Comparison of ENCODE assay signal across 9 mouse cellular contexts in the genomic region with DNA sequence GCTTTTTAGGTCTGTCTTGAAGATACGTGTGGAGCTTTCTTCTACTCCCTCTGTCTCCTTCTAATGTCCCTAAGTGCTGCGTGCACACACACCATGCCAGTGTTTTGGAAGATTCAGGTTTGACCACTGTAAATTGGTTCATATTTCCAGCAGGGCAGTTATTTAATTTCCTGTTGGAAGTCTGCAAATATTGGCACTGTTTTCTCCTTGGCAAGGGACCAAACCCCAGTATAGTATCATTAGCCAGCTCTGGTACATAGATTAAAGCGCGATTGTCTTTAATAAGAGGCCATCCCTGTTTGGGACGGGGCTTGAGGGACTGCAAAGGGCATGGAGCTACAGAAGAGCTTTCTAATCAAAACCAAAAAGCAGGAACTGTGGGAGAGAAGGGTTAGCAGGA. TPM values are rescaled to one million over a fixed set of nuclear protein-coding genes. Genes with fewer than 3 reads are reported as not detected.
DNase-seq lines count a peak whose midpoint lies in the region; ATAC-seq and TF ChIP-seq lines count a peak whose summit lies in the region.
"Had no signal": no experiment of that assay in that cellular context is flagged by ENCODE, and none has a peak within 500 bp of the region (broad histone marks: within the 10 kb centered on the region; RNA-seq: fewer than 3 reads in every experiment).

No protein-coding gene starts in this region.

- H3K4me3 ChIP-seq in embryonic facial prominence, embryonic 12.5 days, result no peak overlapping the region
- H3K4me3 ChIP-seq in embryonic facial prominence, embryonic 10.5 days, result no peak overlapping the region
- H3K4me3 ChIP-seq in kidney, adult 2 months (ENCODE audit: insufficient read depth, low read depth, low read length), result no peak overlapping the region
- H3K4me3 ChIP-seq in lung, embryonic 15.5 days, result no peak overlapping the region

- peak overlapping the region; percentile 58; the same call in 1 of the 2 replicates for H3K27ac ChIP-seq in embryonic facial prominence, embryonic 12.5 days
- H3K27ac ChIP-seq in embryonic facial prominence, embryonic 10.5 days (replicated peaks), result no peak overlapping the region; the same call in 1 of the 2 replicates
- H3K27ac ChIP-seq in kidney, adult 2 months (ENCODE audit: insufficient read depth, low read depth, low read length), result no peak overlapping the region
- H3K27ac ChIP-seq in lung, embryonic 15.5 days, result peak overlapping the region; percentile 75

- no peaks in the 10 kb centered on the region for H3K36me3 ChIP-seq in embryonic facial prominence, embryonic 12.5 days
- no peaks in the 10 kb centered on the region; the same call in 1 of the 2 replicates for H3K36me3 ChIP-seq in embryonic facial prominence, embryonic 10.5 days (replicated peaks)
- H3K36me3 ChIP-seq in kidney, adult 2 months (ENCODE audit: control insufficient read depth, insufficient read depth, low read length), result no peaks in the 10 kb centered on the region
- no peaks in the 10 kb centered on the region for H3K36me3 ChIP-seq in lung, embryonic 15.5 days

- peaks cover 32% of the 10 kb centered on the region for H3K4me1 ChIP-seq in embryonic facial prominence, embryonic 12.5 days
- peaks cover 30% of the 10 kb centered on the region for H3K4me1 ChIP-seq in embryonic facial prominence, embryonic 10.5 days
- H3K4me1 ChIP-seq in kidney, adult 2 months (ENCODE audit: control insufficient read depth, insufficient read depth, low read length), result peaks cover 11% of the 10 kb centered on the region; the same call in 1 of the 2 replicates
- peaks cover 58% of the 10 kb centered on the region for H3K4me1 ChIP-seq in lung, embryonic 15.5 days

- 44% methylated on average over 5 of the region's 5 CpGs for WGBS in embryonic facial prominence, embryonic 12.5 days
- WGBS in embryonic facial prominence, embryonic 10.5 days, result 80% methylated on average over 5 of the region's 5 CpGs
- 37% methylated on average over 5 of the region's 5 CpGs for WGBS in kidney, adult 2 months
- 16% methylated on average over 5 of the region's 5 CpGs for WGBS in lung, embryonic 15.5 days

- H3K9ac ChIP-seq in embryonic facial prominence, embryonic 12.5 days, result no peak overlapping the region
- H3K9ac ChIP-seq in lung, embryonic 15.5 days, result no peak overlapping the region

- no peak for ATAC-seq in embryonic facial prominence, embryonic 12.5 days (ENCODE audit: insufficient number of reproducible peaks, insufficient read depth, low FRiP score, low TSS enrichment)
- ATAC-seq in lung, embryonic 15.5 days (ENCODE audit: borderline replicate concordance, extremely low read depth, low FRiP score, low TSS enrichment), result peak; percentile 50; the same call in 1 of the 2 replicates
- ATAC-seq in frontal cortex, adult (ENCODE audit: low TSS enrichment), result no peak

- no peaks in the 10 kb centered on the region for H3K27me3 ChIP-seq in embryonic facial prominence, embryonic 12.5 days
- H3K27me3 ChIP-seq in embryonic facial prominence, embryonic 10.5 days (replicated peaks; ENCODE audit: low read depth, poor library complexity, severe bottlenecking), result no peaks in the 10 kb centered on the region
- no peaks in the 10 kb centered on the region for H3K27me3 ChIP-seq in kidney, adult 2 months (replicated peaks; ENCODE audit: control insufficient read depth, insufficient read depth, low read length)
- no peaks in the 10 kb centered on the region for H3K27me3 ChIP-seq in lung, embryonic 15.5 days

- no peak for TF ChIP-seq CTCF in kidney, adult 2 months (conservative IDR thresholded peaks at IDR 0.05; ENCODE audit: insufficient read depth, insufficient read length, low read depth, low read length)

- TF ChIP-seq POLR2A in kidney, adult 2 months (IDR thresholded peaks at IDR 0.05; ENCODE audit: low read depth, low read length), result no peak

- no peaks in the 10 kb centered on the region for H3K9me3 ChIP-seq in embryonic facial prominence, embryonic 12.5 days
- H3K9me3 ChIP-seq in embryonic facial prominence, embryonic 10.5 days, result no peaks in the 10 kb centered on the region
- H3K9me3 ChIP-seq in lung, embryonic 15.5 days, result no peaks in the 10 kb centered on the region

- DNase-seq in embryonic facial prominence, embryonic 10.5 days (ENCODE audit: low spot score), result no peak
- peak; percentile 50 for DNase-seq in kidney, adult 2 months
- no peak for DNase-seq in kidney, adult 11 months
- DNase-seq in cerebellum, adult 18-20 months, result peak; percentile 69 to 73
- DNase-seq in frontal cortex, postnatal 36 days (ENCODE audit: low spot score in 2 of 2), result no peak
- DNase-seq: retina, postnatal 1 day had no signal

- no peak overlapping the region for H3K4me2 ChIP-seq in embryonic facial prominence, embryonic 12.5 days (replicated peaks)
- peak overlapping the region; percentile 16; the same call in 1 of the 2 replicates for H3K4me2 ChIP-seq in lung, embryonic 15.5 days

RNA-seq across cellular contexts. Expression of a gene that starts 33.6 kb away (rescaled TPM):
- polyA plus RNA-seq in embryonic facial prominence, embryonic 12.5 days (2016; fragmentation: Nextera tagmentation; extraction: Ambion mirVana), result 22.4 and 24.3 TPM in 2 replicates
- polyA plus RNA-seq in embryonic facial prominence, embryonic 10.5 days (2016; fragmentation: Nextera tagmentation; extraction: Ambion mirVana), result 11.4 and 12.0 TPM in 2 replicates
- polyA plus RNA-seq in kidney, adult 2 months (2012; rRNA removed), result 2.2 and 2.8 TPM in 2 replicates
- polyA plus RNA-seq in lung, embryonic 15.5 days (2015; fragmentation: Nextera tagmentation; extraction: Ambion mirVana), result 15.8 and 16.7 TPM in 2 replicates

Comparison
In these comparisons a context has a peak if more than half of its experiments do, and no peak if none do; other contexts are left out.
1. H3K27ac ChIP-seq: peak in embryonic facial prominence, embryonic 12.5 days (single experiment) and lung, embryonic 15.5 days (single experiment); none in embryonic facial prominence, embryonic 10.5 days (single experiment) and kidney, adult 2 months (single experiment).
2. DNase-seq: peak in kidney, adult 2 months (single experiment) and cerebellum, adult 18-20 months (2 of 2); none in embryonic facial prominence, embryonic 10.5 days (single experiment), kidney, adult 11 months (single experiment) and frontal cortex, postnatal 36 days (0 of 2).